Mouse (Mus musculus): ENCODE results near the gene Prrg2. TPM values are rescaled to one million over a fixed set of nuclear protein-coding genes. Genes with fewer than 3 reads are reported as not detected.

Prrg2 gene
- polyA plus RNA-seq, 1 experiment from 2014 or later = 17.8 TPM

DNA sequence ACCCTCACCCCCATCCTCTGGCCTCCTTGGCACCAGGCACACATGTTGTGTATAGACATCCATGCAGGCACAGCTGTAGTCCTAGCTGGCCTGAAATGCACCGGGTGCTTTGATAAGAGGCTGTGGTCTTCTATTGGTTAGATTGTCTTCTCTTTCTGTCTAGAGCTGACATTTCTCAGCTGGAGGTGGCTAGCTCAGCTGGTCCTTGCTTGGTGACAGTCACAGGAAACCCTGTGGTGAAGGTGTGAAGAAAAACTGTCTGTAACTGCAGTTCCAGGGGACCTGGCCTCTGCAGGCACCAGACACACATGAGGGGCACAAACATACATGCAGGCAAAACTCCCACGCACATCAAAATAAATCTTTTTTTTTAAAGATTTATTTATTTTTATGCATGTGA lies 7.2 kb upstream of the Prrg2 start:
- Histone ChIP-seq H3K4me2 (replicated peaks) (no peak overlapping the region), H3K9me3 (replicated peaks) (no peaks in the 10 kb centered on the region), H3K9ac (no peak overlapping the region), H3K4me3 (no peak overlapping the region), H3K27me3 (no peaks in the 10 kb centered on the region), H3K36me3 (no peaks in the 10 kb centered on the region), H3K27ac (no peak overlapping the region), H3K4me1 (no peaks in the 10 kb centered on the region)
- ATAC-seq (ENCODE audit: low FRiP score) = no peak
- WGBS = 93% methylated on average over 2 of the region's 2 CpGs

GRCm38 (mm10) chr7:45068000-45068318 lies 5.5 kb upstream of the Prrg2 start:
- H3K9me3 ChIP-seq (replicated peaks) = no peaks in the 10 kb centered on the region
- H3K4me2 ChIP-seq (replicated peaks) = no peak overlapping the region
- WGBS = 32% methylated on average over 5 of the region's 5 CpGs
- H3K9ac ChIP-seq = no peak overlapping the region
- no peak overlapping the region for H3K4me3 ChIP-seq
- ATAC-seq (ENCODE audit: low FRiP score) = no peak
- no peaks in the 10 kb centered on the region for H3K27me3 ChIP-seq
- H3K36me3 ChIP-seq = no peaks in the 10 kb centered on the region
- H3K27ac ChIP-seq = no peak overlapping the region
- peaks cover 7% of the 10 kb centered on the region for H3K4me1 ChIP-seq

DNA sequence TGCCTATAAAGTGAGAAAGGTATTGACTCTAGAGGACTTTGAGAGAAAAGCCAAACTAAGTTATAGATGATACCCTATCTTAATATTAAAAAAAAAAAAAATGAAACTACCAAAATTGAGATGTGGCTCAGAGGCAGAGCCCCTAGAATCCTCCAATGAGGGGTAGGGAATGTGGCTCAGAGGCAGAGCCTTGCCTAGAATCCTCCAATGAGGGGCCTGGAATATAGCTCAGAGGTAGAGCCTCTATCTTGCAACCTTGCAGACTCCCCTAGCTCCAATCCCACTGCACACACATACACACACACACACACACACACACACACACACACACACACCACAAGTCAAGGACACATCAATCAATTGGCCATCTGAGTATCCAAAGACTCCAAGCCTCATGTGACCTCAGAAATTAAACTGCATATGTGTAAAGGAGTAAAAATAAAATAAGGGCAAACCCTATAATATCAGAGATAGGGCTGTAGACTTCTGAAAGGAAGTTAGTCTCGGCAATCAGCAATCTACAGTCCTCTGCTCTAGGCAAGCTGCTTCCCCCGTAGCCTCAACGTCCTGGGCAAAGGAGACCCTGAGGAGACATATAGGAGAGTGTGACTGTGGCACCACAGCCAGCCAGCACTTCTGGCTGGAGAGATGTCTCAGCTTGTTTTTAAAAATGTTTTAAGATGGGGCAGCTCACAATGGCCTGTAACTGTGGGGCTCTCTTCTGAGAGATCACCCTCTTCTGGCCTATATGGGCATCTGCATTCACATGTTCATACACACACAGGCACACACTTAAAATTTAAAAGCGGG lies 4.9 kb upstream of the Prrg2 start:
- no peaks in the 10 kb centered on the region for H3K36me3 ChIP-seq
- H3K27ac ChIP-seq = no peak overlapping the region
- peaks cover 7% of the 10 kb centered on the region for H3K4me1 ChIP-seq
- no peak for ATAC-seq (ENCODE audit: low FRiP score)
- no peak overlapping the region for H3K4me2 ChIP-seq (replicated peaks)
- no peak overlapping the region for H3K4me3 ChIP-seq
- H3K9me3 ChIP-seq (replicated peaks) = no peaks in the 10 kb centered on the region
- H3K27me3 ChIP-seq = no peaks in the 10 kb centered on the region
- 73% methylated on average over 4 of the region's 4 CpGs for WGBS
- no peak overlapping the region for H3K9ac ChIP-seq

- H3K27ac ChIP-seq = peak overlapping the region; percentile 83; the same call in 1 of the 2 replicates
- WGBS = 15% methylated on average over 11 of the region's 11 CpGs
Measured at GRCm38 (mm10) chr7:45061532-45062075, 873 bp downstream of the Prrg2 start.

DNA sequence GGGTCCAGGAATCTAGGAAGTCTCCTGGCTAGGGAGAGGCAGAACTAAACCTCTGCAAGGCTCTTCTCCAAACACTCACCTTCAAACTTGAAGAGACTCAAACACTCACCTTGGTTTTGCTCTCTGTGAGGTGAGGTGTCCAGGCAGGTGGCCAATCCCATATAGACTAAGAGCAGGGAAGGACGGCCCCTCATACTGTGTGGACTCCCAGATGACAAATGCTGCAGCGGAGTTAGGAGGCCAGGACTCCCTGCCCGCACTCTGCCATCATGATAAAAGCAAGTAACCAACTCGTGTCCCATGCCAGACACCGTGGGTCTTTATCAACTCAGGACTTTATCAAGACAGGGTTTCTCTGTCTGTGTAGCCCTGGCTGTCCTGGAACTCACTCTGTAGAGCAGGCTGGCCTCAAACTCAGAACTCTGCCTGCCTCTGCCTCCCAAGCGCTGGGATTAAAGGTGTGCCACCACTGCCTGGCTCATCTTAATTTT lies 1.8 kb downstream of the Prrg2 start:
- Histone ChIP-seq H3K9ac (no peak overlapping the region), H3K4me1 (peaks cover 28% of the 10 kb centered on the region), H3K36me3 (no peaks in the 10 kb centered on the region), H3K27me3 (no peaks in the 10 kb centered on the region), H3K27ac (no peak overlapping the region), H3K4me3 (no peak overlapping the region), H3K4me2 (replicated peaks) (no peak overlapping the region), H3K9me3 (replicated peaks) (no peaks in the 10 kb centered on the region)
- 95% methylated on average over 6 of the region's 6 CpGs for WGBS
- ATAC-seq (ENCODE audit: low FRiP score) = no peak

More at GRCm38 (mm10) chr7:45061532-45062075, 873 bp downstream of the Prrg2 start:
- Histone ChIP-seq H3K36me3 (no peaks in the 10 kb centered on the region), H3K9me3 (replicated peaks) (no peaks in the 10 kb centered on the region), H3K4me1 (peaks cover 28% of the 10 kb centered on the region), H3K27me3 (no peaks in the 10 kb centered on the region), H3K4me3 (peak overlapping the region; percentile 51), H3K9ac (peak overlapping the region; percentile 46; the same call in 1 of the 2 replicates), H3K4me2 (replicated peaks) (peak overlapping the region; percentile 74)
- no peak for ATAC-seq (ENCODE audit: low FRiP score)

- peak overlapping the region; percentile 35; the same call in 1 of the 2 replicates for H3K27ac ChIP-seq
Measured at GRCm38 (mm10) chr7:45058607-45059571, 3.6 kb downstream of the Prrg2 start.

GRCm38 (mm10) chr7:45056972-45057348 lies 5.5 kb downstream of the Prrg2 start:
- no peak overlapping the region for H3K27ac ChIP-seq
- peaks cover 29% of the 10 kb centered on the region for H3K4me1 ChIP-seq
- H3K4me2 ChIP-seq (replicated peaks) = no peak overlapping the region
- no peak for ATAC-seq (ENCODE audit: low FRiP score)
- no peaks in the 10 kb centered on the region for H3K9me3 ChIP-seq (replicated peaks)
- no peak overlapping the region for H3K9ac ChIP-seq
- no peaks in the 10 kb centered on the region for H3K36me3 ChIP-seq
- H3K27me3 ChIP-seq = no peaks in the 10 kb centered on the region
- H3K4me3 ChIP-seq = no peak overlapping the region

More at GRCm38 (mm10) chr7:45058607-45059571, 3.6 kb downstream of the Prrg2 start:
- 74% methylated on average over 10 of the region's 10 CpGs for WGBS
- Histone ChIP-seq H3K4me2 (replicated peaks) (peak overlapping the region; percentile 15; the same call in 1 of the 2 replicates), H3K9me3 (replicated peaks) (no peaks in the 10 kb centered on the region), H3K4me3 (0 out of 2 replicates have a peak overlapping the region, but pooled peaks have one; percentile 6), H3K36me3 (no peaks in the 10 kb centered on the region), H3K4me1 (peaks cover 31% of the 10 kb centered on the region), H3K27me3 (no peaks in the 10 kb centered on the region), H3K9ac (peak overlapping the region; percentile 49; the same call in 1 of the 2 replicates)
- ATAC-seq (ENCODE audit: low FRiP score) = 0 out of 2 replicates have a peak, but pooled peaks have one; percentile 3

- no peak overlapping the region for H3K27ac ChIP-seq
- H3K9me3 ChIP-seq (replicated peaks) = no peaks in the 10 kb centered on the region
- H3K36me3 ChIP-seq = no peaks in the 10 kb centered on the region
- H3K4me1 ChIP-seq = peaks cover 31% of the 10 kb centered on the region
- ATAC-seq (ENCODE audit: low FRiP score) = no peak
- no peak overlapping the region for H3K9ac ChIP-seq
- WGBS = 67% methylated on average over 14 of the region's 14 CpGs
- no peak overlapping the region for H3K4me3 ChIP-seq
- H3K27me3 ChIP-seq = no peaks in the 10 kb centered on the region
- no peak overlapping the region for H3K4me2 ChIP-seq (replicated peaks)
Measured at GRCm38 (mm10) chr7:45056329-45056971, 6.0 kb downstream of the Prrg2 start.

DNA sequence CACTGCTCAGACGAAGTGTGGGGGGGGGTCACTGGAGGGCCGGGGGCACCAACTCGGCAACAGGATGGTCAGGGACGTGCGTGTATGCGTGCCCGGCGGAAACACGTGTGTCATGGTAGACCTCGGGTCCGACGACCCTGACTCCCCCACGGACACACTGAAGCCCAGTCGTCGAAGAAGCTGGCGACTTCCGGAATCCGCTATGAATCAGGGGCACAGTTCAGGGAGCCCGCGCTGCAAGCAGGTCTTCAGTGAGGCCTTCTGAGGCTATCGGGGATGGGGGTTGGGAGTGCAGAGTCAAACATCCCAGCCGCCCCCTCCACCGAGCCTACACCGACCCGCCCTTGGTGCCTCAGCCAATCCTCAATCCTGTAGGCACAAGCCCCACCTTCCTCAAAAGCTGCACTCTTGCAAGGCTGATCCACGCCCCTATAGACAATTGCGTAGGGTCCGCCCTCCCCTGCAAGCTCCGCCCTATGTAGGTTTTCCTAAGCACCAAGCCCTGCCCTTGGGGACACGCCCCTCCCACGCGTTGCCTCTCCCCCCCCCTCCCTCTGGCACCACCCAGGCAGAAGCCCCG lies 8.5 kb downstream of the Prrg2 start:
- ATAC-seq (ENCODE audit: low FRiP score) = peak; percentile 90
- H3K27me3 ChIP-seq = no peaks in the 10 kb centered on the region
- WGBS = under 1% methylated on average over 33 of the region's 33 CpGs

DNA sequence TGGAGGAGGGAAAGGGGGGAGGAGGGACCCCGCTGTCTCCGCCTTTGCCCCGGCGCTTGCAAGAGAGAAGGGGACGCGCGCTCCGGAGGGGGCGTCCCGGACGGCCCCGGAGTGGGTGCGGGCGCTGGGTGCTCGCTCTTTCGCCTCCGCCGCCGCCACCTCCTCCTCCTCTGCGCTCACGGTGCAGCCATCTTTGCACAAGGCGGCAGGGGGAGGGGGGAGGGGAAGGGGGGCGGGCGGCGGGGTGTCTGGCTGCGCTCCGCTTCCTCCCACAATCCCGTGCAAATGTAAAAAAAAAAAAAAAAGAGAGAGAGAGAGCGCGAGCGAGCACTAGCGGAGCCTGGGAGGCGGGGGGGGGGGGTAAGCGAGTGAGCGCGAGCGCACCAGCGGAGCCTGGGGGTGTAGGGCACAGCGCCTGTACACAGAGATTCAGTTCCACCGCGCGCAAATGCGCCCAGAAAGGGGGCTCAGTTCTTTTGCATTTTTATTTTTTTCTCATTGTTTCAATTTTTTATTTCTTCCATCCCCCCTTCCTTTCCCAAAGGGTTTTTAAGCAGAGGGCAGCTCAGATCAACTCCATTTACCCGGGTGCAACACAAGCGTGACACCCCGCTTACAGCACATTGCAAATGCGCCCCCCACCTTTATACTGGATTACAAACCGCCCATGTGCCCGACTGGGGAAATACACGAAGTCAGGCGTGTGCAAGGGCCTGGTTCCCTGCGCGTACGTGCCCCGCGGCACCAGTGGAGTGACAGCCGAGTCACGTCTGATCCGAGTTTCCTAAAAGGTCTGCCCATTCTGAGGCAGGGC lies 9.2 kb downstream of the Prrg2 start:
- no peaks in the 10 kb centered on the region for H3K9me3 ChIP-seq (replicated peaks)
- peaks cover 28% of the 10 kb centered on the region for H3K4me1 ChIP-seq
- under 1% methylated on average over 33 of the region's 59 CpGs for WGBS
- H3K27me3 ChIP-seq = no peaks in the 10 kb centered on the region
- H3K36me3 ChIP-seq = peaks cover 21% of the 10 kb centered on the region
- peak overlapping the region; percentile 100 for H3K27ac ChIP-seq
- peak overlapping the region; percentile 97 for H3K9ac ChIP-seq
- H3K4me3 ChIP-seq = peak overlapping the region; percentile 93
- H3K4me2 ChIP-seq (replicated peaks) = peak overlapping the region; percentile 98
- peak; percentile 62 for ATAC-seq (ENCODE audit: low FRiP score)

More for the DNA sequence above, 8.5 kb downstream of the Prrg2 start:
- Histone ChIP-seq H3K4me1 (peaks cover 34% of the 10 kb centered on the region), H3K27ac (peak overlapping the region; percentile 100), H3K4me2 (replicated peaks) (peak overlapping the region; percentile 98), H3K9ac (peak overlapping the region; percentile 97), H3K36me3 (peaks cover 14% of the 10 kb centered on the region), H3K9me3 (replicated peaks) (no peaks in the 10 kb centered on the region), H3K4me3 (peak overlapping the region; percentile 93)

DNA sequence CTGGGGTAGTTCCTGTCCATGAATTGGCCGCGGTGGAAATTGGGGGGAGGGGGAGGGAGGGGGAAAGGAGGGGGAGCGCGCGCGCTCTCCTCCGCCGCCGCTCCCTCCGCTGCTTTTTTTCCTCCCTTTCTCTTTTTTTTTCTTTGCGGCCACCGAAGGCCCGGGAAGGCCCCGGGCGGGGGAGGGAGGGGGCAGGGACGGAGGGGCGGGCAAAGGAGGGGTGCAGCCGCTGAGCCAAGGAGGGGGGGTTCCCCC lies 9.7 kb downstream of the Prrg2 start, which contains the start of gene Prr12:
Gene Prr12, minus strand, starts transcription at position 20 of the 255 bp plus-strand sequence.
- peaks cover 26% of the 10 kb centered on the region for H3K36me3 ChIP-seq
- peak within 1 kb of the TSS; percentile 100 for H3K27ac ChIP-seq
- peak within 1 kb of the TSS; percentile 97 for H3K9ac ChIP-seq
- H3K9me3 ChIP-seq (replicated peaks) = no peaks in the 10 kb centered on the region
- peaks cover 28% of the 10 kb centered on the region for H3K4me1 ChIP-seq
- peak within 1 kb of the TSS; percentile 93 for H3K4me3 ChIP-seq
- no peak for ATAC-seq (ENCODE audit: low FRiP score)
- WGBS = 0% methylated on average over 1 of the region's 18 CpGs
- H3K27me3 ChIP-seq = no peaks in the 10 kb centered on the region
- peak within 1 kb of the TSS; percentile 98 for H3K4me2 ChIP-seq (replicated peaks)
